9 mouse cellular contexts compared by ENCODE assay signal in genomic region chr15:86167787-86168504, GRCm38 (mm10). TPM values are rescaled to one million over a fixed set of nuclear protein-coding genes. Genes with fewer than 3 reads are reported as not detected.
DNase-seq lines count a peak whose midpoint lies in the region; TF ChIP-seq lines count a peak whose summit lies in the region.
"Had no signal": no experiment of that assay in that cellular context is flagged by ENCODE, and none has a peak within 500 bp of the region (broad histone marks: within the 10 kb centered on the region; RNA-seq: fewer than 3 reads in every experiment).

No protein-coding gene starts in this region.

- no peaks in the 10 kb centered on the region for H3K27me3 ChIP-seq in embryonic facial prominence, embryonic 10.5 days (replicated peaks; ENCODE audit: low read depth, poor library complexity, severe bottlenecking)
- no peaks in the 10 kb centered on the region for H3K27me3 ChIP-seq in small intestine, adult 2 months (ENCODE audit: control insufficient read depth, insufficient read depth, low read length)
- H3K27me3 ChIP-seq: limb, embryonic 12.5 days had no signal

- no peak for TF ChIP-seq CTCF in layer of hippocampus, adult 2 months (conservative IDR thresholded peaks at IDR 0.05)
- TF ChIP-seq CTCF in small intestine, adult 2 months (IDR thresholded peaks at IDR 0.05; ENCODE audit: extremely low read depth, insufficient read length, insufficient replicate concordance, low read depth, low read length) = no peak

- no peaks in the 10 kb centered on the region for H3K9me3 ChIP-seq in embryonic facial prominence, embryonic 10.5 days
- H3K9me3 ChIP-seq: limb, embryonic 12.5 days had no signal

- no peak overlapping the region for H3K4me3 ChIP-seq in layer of hippocampus, adult 2 months
- H3K4me3 ChIP-seq in embryonic facial prominence, embryonic 10.5 days = no peak overlapping the region
- no peak overlapping the region for H3K4me3 ChIP-seq in small intestine, adult 2 months (ENCODE audit: low read depth, low read length)
- H3K4me3 ChIP-seq: limb, embryonic 12.5 days had no signal

- 81% methylated on average over 10 of the region's 10 CpGs for WGBS in embryonic facial prominence, embryonic 10.5 days
- 71% methylated on average over 10 of the region's 10 CpGs for WGBS in small intestine, adult 2 months

- intact Hi-C loops in gastrocnemius, postnatal 14 days (cut with DNase I; ENCODE audit: low total_unique reads) = no loop called here

- H3K36me3 ChIP-seq in embryonic facial prominence, embryonic 10.5 days (replicated peaks) = peaks cover 12% of the 10 kb centered on the region; the same call in 1 of the 2 replicates
- peaks cover 16% of the 10 kb centered on the region for H3K36me3 ChIP-seq in small intestine, adult 2 months (ENCODE audit: control insufficient read depth, insufficient read depth, low read length)

- peaks cover 57% of the 10 kb centered on the region for H3K4me1 ChIP-seq in embryonic facial prominence, embryonic 10.5 days
- peaks cover 22% of the 10 kb centered on the region for H3K4me1 ChIP-seq in small intestine, adult 2 months (ENCODE audit: control insufficient read depth, insufficient read depth, insufficient read length, low read length)

- H3K27ac ChIP-seq in layer of hippocampus, adult 2 months = peak overlapping the region; percentile 82
- H3K27ac ChIP-seq in embryonic facial prominence, embryonic 10.5 days (replicated peaks) = 0 out of 2 replicates have a peak overlapping the region, but pooled peaks have one; percentile 57
- H3K27ac ChIP-seq in small intestine, adult 2 months (ENCODE audit: insufficient read depth, low read depth, low read length) = 0 out of 2 replicates have a peak overlapping the region, but pooled peaks have one; percentile 27
- H3K27ac ChIP-seq: limb, embryonic 12.5 days had no signal

- peak; percentile 23 for DNase-seq in cerebellum, adult 8-10 months
- no peak for DNase-seq in cerebellum, adult 18-20 months
- no peak for DNase-seq in layer of hippocampus, adult 2 months (ENCODE audit: low spot score in 2 of 2)
- no peak for DNase-seq in layer of hippocampus, adult 8-10 months (ENCODE audit: low spot score in 2 of 2)
- DNase-seq in embryonic facial prominence, embryonic 10.5 days (ENCODE audit: low spot score) = no peak
- DNase-seq in adrenal gland, adult 18-20 months (ENCODE audit: low spot score in 2 of 2) = no peak
- no peak for DNase-seq in gastrocnemius, postnatal 14 days

- no peak for TF ChIP-seq POLR2A in small intestine, adult 2 months (IDR thresholded peaks at IDR 0.05; ENCODE audit: low read depth, low read length)

RNA-seq across cellular contexts. Expression of gene Cerk, which starts 18.0 kb away (rescaled TPM):
- total RNA-seq in layer of hippocampus, adult 2 months (2021) = 10 to 100 TPM; 41.6 to 43.0 TPM
- total RNA-seq in layer of hippocampus, adult 8-10 months (2022) = 10 to 100 TPM; 51.0 to 55.5 (median 52.0) TPM
- polyA plus RNA-seq in embryonic facial prominence, embryonic 10.5 days (2016; fragmentation: Nextera tagmentation; extraction: Ambion mirVana) = 11.7 and 13.1 TPM in 2 replicates
- 14.4 and 47.8 TPM in 2 replicates for polyA plus RNA-seq in small intestine, adult 2 months (2012; rRNA removed)
- total RNA-seq in adrenal gland, adult 18-20 months (2021) = 10 to 100 TPM; 40.6 to 68.6 TPM
- total RNA-seq in gastrocnemius, postnatal 14 days (2021) = 1 to 10 TPM; 6.5 to 7.4 TPM

RNA-seq across cellular contexts. Expression of gene Tbc1d22a, which starts 46.3 kb away (rescaled TPM):
- 10 to 100 TPM; 33.2 to 34.7 TPM for total RNA-seq in layer of hippocampus, adult 2 months (2021)
- 10 to 100 TPM; 28.8 to 37.3 (median 34.8) TPM for total RNA-seq in layer of hippocampus, adult 8-10 months (2022)
- polyA plus RNA-seq in embryonic facial prominence, embryonic 10.5 days (2016; fragmentation: Nextera tagmentation; extraction: Ambion mirVana) = 11.2 and 11.9 TPM in 2 replicates
- 23.1 and 54.8 TPM in 2 replicates for polyA plus RNA-seq in small intestine, adult 2 months (2012; rRNA removed)
- total RNA-seq in adrenal gland, adult 18-20 months (2021) = 10 to 100 TPM; 28.2 to 29.1 TPM
- 10 to 100 TPM; 10.4 to 11.9 TPM for total RNA-seq in gastrocnemius, postnatal 14 days (2021)

Comparison
In these comparisons a context has a peak if more than half of its experiments do, and no peak if none do; other contexts are left out.
1. H3K27ac ChIP-seq: peak in every context shown above with its lines; median percentile 82 in layer of hippocampus, adult 2 months; 57 in embryonic facial prominence, embryonic 10.5 days; 27 in small intestine, adult 2 months.
2. RNA of gene Cerk, which starts 18.0 kb away (total RNA-seq): 40.6 to 68.6 TPM in adrenal gland, adult 18-20 months, 51.0 to 55.5 TPM in layer of hippocampus, adult 8-10 months and 41.6 to 43.0 TPM in layer of hippocampus, adult 2 months; 6.5 to 7.4 TPM in gastrocnemius, postnatal 14 days; every median in the first group is over 4 times any median in the second.